Mouse (Mus musculus) embryonic facial prominence, embryonic 10.5 days (tissue): ENCODE measurements around the gene Lgr6. TPM values are rescaled to one million over a fixed set of nuclear protein-coding genes. Genes with fewer than 3 reads are reported as not detected.

ENCODE experiments used
- DNase-seq: peaks from one replicate; pipeline ENCODE4 v3.0.0-alpha.2; 2017; ENCODE audit warnings: low spot score
- H3K27ac ChIP-seq: fragments of 300-500 bp; sonication (generic); replicated peaks from 2 replicates; pipeline ENCODE4 v1.5.1; 2016; ENCODE audit warnings: mild to moderate bottlenecking
- H3K27me3 ChIP-seq: fragments of 300-500 bp; sonication (generic); replicated peaks from 2 replicates; pipeline ENCODE4 v1.6.1; 2016; ENCODE audit warnings: low read depth, mild to moderate bottlenecking; ENCODE audit not compliant: poor library complexity, severe bottlenecking
- H3K36me3 ChIP-seq: fragments of 300-500 bp; sonication (generic); replicated peaks from 2 replicates; pipeline ENCODE4 v1.6.1; 2016; ENCODE audit warnings: mild to moderate bottlenecking, moderate library complexity
- H3K4me1 ChIP-seq: fragments of 300-500 bp; sonication (generic); 2 replicates; pipeline ENCODE4 v1.6.1; 2016
- H3K4me3 ChIP-seq: fragments of 300-500 bp; sonication (generic); 2 replicates; pipeline ENCODE4 v1.5.1; 2016; ENCODE audit warnings: mild to moderate bottlenecking, moderate library complexity
- H3K9me3 ChIP-seq: fragments of 300-500 bp; sonication (generic); 2 replicates; pipeline ENCODE4 v1.6.1; 2016; ENCODE audit warnings: mild to moderate bottlenecking
- WGBS: fragments of 180-500 bp; shearing (Covaris S2); methylation state at CpG from one replicate; pipeline ENCODE4 v1.1.7; 2016; 5-methylcytosine and 5-hydroxymethylcytosine counted together
- polyA plus RNA-seq: library from polyadenylated mRNA; unstranded; fragments of >200 nt; fragmentation: Nextera tagmentation; extraction: Ambion mirVana; gene quantifications from 2 replicates; pipeline ENCODE4 v1.2.1, GENCODE M21; 2016

Lgr6 gene
- polyA plus RNA-seq, 1 experiment from 2014 or later: 1.1 TPM

DNA sequence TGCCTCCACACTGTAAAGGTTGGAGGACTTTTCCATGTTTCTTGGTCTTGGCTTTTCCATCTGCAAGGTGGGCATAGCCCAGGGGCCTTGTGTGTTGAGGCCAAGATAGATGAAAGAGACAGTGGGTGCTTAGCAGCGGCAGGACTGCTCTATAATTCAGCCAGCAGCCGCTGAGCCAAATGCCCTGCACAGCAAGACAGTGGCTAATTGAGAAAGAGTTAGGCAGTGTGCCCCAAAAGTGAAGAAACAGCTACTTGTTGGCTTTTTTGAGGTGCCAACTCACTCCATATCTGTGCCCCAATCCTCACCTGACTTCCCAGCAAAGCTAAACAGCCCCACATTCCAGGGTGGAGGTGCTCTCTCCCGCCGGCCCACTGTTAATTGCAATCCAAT is 85.3 kb downstream of the Lgr6 start:
- Histone ChIP-seq H3K36me3 (no peaks in the 10 kb centered on the region), H3K4me3 (no peak overlapping the region), H3K9me3 (no peaks in the 10 kb centered on the region), H3K27me3 (peaks cover 28% of the 10 kb centered on the region), H3K4me1 (peaks cover 54% of the 10 kb centered on the region), H3K27ac (no peak overlapping the region)
- no peak for DNase-seq
- 68% methylated on average over 4 of the region's 4 CpGs for WGBS

DNA sequence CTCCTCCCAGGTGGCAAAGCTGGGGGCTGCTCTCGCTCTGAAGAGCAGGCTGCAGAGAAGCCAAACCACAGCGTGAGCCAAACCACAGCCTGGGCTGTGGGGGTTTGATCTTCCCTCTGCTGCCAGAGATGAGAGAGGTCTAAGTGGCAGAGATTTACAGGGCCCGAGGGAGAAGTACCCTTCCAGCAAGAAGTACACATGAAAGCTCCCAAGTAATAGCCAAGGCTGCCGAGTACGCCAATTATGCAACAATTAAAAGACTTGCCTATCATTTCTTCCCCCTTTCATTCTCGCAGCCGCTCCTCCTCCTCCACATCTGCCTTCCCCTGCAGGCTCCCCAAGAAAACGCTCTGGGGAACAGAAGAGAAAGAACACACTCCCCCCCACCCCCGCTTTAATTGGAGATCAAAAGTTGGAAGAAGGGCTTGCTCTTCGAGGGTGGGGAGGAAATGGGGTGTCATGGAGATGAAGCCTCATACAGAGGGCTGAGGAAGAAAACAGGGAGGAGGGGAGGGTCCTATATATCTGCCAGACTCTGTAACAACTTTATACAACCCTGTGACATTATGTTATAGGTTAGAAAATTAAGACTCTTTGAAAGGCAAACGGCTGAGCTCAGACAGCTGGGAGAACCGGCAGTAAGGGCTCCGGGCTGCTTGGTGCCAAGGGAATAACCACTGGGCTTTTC is 85.8 kb downstream of the Lgr6 start:
- H3K27ac ChIP-seq: no peak overlapping the region; the same call in 1 of the 2 replicates
- peaks cover 31% of the 10 kb centered on the region for H3K27me3 ChIP-seq
- H3K4me1 ChIP-seq: peaks cover 58% of the 10 kb centered on the region
- no peaks in the 10 kb centered on the region for H3K9me3 ChIP-seq
- H3K36me3 ChIP-seq: no peaks in the 10 kb centered on the region
- H3K4me3 ChIP-seq: no peak overlapping the region
- 34% methylated on average over 13 of the region's 13 CpGs for WGBS
- DNase-seq: no peak

DNA sequence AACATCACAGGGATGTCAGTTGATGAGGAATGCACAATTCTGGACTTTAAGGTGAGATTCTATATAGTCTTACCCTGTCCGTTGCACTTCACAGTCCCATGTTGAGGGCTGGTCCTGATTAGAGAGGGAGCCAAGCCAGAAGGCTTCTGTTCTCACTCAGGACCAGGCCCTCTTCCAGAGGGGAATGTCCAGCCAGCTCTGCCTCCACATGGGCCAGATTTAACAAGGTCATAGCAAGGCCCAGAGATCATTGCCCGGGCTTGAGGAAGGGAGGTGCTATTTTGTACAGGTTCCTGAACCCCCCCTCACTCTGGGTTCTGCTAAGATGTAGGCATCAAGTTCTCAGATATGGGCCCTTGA is 87.4 kb downstream of the Lgr6 start:
- Histone ChIP-seq H3K27me3 (peaks cover 36% of the 10 kb centered on the region), H3K4me1 (peaks cover 58% of the 10 kb centered on the region)

DNA sequence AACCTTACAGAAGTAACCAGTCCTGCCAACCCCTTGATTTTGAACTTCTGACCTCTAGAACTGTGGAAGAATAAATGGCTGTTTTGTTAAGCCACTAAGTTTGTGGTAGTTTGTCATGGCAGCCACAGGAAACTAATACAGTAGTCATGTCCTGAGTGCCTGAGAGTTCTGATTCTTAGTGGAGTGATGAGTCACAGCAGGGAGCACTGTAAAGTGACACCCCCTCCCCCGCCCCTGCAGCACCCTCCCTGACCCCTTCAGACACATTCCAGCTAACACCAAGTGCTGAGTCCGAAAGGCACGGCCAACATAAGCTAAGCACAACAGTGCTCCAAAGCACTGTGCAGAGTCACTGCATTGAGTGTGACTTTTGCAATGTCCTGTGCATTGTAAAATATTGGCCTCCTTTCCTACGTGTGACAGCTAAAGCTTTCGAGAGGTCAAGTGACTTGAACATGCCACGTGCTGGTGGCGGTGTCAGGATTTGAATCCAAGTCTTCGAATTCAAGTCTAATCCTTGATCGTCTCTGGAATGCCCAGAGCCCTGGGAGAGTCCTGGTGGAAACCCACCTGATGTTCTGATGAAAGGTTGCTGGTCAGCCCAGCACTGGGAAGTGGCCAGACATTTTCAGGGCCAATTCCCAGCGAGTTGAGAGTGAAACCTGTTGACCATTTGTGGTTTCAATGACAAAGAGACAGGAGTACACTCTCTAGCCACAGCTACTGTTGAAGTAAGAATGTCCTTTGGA is 88.0 kb downstream of the Lgr6 start:
- Histone ChIP-seq H3K4me3 (no peak overlapping the region), H3K36me3 (no peaks in the 10 kb centered on the region), H3K27ac (no peak overlapping the region), H3K27me3 (peaks cover 36% of the 10 kb centered on the region), H3K4me1 (peaks cover 58% of the 10 kb centered on the region), H3K9me3 (no peaks in the 10 kb centered on the region)
- no peak for DNase-seq
- 79% methylated on average over 10 of the region's 10 CpGs for WGBS

More for the DNA sequence above, 87.4 kb downstream of the Lgr6 start:
- no peak for DNase-seq
- 72% methylated on average over 2 of the region's 2 CpGs for WGBS
- no peaks in the 10 kb centered on the region for H3K9me3 ChIP-seq
- H3K27ac ChIP-seq: no peak overlapping the region
- no peaks in the 10 kb centered on the region for H3K36me3 ChIP-seq
- no peak overlapping the region for H3K4me3 ChIP-seq

DNA sequence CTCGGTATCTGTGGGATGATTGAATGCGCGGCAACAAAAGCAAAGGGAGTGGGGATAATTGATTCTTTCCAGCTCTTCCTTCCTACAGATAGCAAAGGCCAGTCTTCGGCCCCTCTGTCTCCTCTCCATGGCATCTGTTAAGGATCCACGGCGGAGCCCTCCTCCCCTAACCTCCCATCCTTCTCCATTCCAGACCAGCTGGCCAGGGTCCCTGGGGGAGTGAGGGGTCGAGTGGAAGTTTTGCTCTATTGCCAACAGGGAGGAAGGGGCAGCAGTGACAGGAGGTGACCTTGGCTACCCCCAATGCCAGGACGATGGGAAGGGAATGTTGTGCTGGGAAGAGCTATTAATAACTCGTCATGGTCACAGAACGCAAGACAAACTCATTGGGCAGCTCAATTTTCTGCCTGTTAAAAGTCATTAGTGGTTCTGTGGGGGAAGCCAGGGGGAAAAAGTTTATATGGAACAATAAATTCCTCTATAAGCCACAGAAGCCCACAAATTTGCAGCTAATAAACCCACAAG is 90.1 kb downstream of the Lgr6 start:
- Histone ChIP-seq H3K9me3 (no peaks in the 10 kb centered on the region), H3K27ac (no peak overlapping the region), H3K27me3 (peaks cover 30% of the 10 kb centered on the region), H3K4me1 (peaks cover 39% of the 10 kb centered on the region), H3K36me3 (no peaks in the 10 kb centered on the region), H3K4me3 (no peak overlapping the region)
- no peak for DNase-seq
- 39% methylated on average over 10 of the region's 10 CpGs for WGBS

DNA sequence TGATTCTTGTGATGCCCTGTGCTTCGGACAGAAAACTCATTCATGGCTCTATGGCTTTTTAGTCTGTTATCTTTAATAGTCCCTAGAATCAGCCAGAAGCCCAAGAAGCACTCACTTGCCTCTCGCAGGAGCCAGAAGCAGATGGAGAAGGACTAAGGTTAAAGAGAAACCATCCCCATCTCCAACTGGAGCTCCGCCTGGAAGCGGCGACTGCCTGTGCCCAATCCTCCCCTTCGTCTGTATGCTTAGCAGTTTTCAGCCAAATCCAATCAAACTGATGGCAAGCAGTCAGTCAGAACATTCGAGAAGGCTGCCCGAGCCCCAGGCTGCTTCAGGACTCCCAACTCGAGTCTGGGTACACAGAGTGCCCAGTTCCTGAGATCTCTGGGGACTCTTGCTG is 92.6 kb downstream of the Lgr6 start:
- no peak for DNase-seq
- H3K9me3 ChIP-seq: no peaks in the 10 kb centered on the region
- H3K27ac ChIP-seq: no peak overlapping the region
- H3K27me3 ChIP-seq: peaks cover 14% of the 10 kb centered on the region
- no peak overlapping the region for H3K4me3 ChIP-seq
- peaks cover 28% of the 10 kb centered on the region for H3K4me1 ChIP-seq
- H3K36me3 ChIP-seq: no peaks in the 10 kb centered on the region
- WGBS: 81% methylated on average over 9 of the region's 9 CpGs

DNA sequence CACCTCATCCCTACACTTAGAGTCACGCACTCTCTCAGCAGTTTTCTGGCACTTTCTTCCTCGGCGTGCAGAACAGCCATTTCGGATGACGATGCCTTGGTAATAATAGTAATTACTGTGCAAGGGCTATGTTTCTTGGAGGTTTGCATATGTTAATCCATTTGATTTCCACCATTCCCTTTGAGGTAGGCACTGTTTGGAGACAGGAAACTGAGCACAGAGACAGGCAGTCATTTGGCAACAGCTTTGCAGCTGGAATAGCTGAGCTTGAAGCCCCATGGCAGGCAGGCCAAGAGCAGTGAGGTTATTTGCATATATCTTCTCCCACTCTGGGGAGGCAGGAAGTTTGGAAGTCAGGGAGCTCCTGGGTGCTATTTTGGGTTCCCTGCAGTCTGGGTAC is 93.2 kb downstream of the Lgr6 start:
- Histone ChIP-seq H3K4me1 (peaks cover 26% of the 10 kb centered on the region), H3K9me3 (no peaks in the 10 kb centered on the region), H3K4me3 (no peak overlapping the region), H3K36me3 (no peaks in the 10 kb centered on the region), H3K27ac (no peak overlapping the region), H3K27me3 (peaks cover 10% of the 10 kb centered on the region)
- no peak for DNase-seq
- WGBS: 91% methylated on average over 5 of the region's 5 CpGs

DNA sequence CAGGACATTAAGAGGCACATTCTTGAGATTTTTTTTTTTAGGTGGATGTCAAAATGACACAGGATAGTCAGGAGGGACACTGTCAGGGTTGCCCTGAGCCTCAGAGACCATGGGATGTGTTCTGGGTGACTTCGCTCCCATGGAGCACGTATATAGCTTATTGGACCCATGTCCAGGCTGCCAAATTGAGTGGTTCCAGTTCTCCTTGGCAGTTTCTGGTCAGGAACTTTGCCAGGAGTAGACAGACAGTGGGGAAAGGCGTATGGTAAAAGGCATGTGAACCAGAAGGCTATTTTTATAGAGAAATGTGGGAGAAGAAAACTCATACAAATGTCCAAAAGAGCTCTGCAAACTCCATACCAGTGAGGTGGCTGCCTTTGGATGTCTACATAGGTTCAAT is 95.2 kb downstream of the Lgr6 start:
- 86% methylated on average over 3 of the region's 3 CpGs for WGBS
- H3K4me3 ChIP-seq: no peak overlapping the region
- peaks cover 11% of the 10 kb centered on the region for H3K4me1 ChIP-seq
- DNase-seq: no peak
- peaks cover 8% of the 10 kb centered on the region for H3K27me3 ChIP-seq
- no peaks in the 10 kb centered on the region for H3K9me3 ChIP-seq
- H3K36me3 ChIP-seq: no peaks in the 10 kb centered on the region
- no peak overlapping the region for H3K27ac ChIP-seq

DNA sequence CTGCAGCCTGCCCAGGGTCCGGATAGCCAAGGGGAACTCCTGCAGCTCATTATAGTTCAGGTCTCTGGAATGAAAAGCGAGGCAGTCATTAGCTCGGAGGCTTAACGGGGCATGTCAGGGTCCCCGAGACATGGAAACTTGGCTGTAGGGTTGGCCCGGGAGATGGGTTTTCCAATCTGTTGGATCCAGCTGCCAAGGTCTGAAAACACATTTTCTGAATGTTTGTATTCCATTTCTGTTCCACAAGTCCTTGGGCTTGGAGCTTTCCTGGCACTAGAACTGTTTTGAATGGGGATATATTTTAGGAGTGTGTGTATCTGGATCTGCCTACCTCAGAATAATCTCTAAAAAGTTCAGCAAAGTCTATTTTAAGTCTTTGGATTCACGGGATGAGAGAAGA is 99.4 kb downstream of the Lgr6 start:
- Histone ChIP-seq H3K27ac (no peak overlapping the region), H3K4me1 (peaks cover 14% of the 10 kb centered on the region; the same call in 1 of the 2 replicates), H3K36me3 (no peaks in the 10 kb centered on the region), H3K27me3 (no peaks in the 10 kb centered on the region), H3K4me3 (no peak overlapping the region), H3K9me3 (no peaks in the 10 kb centered on the region)
- no peak for DNase-seq
- WGBS: 69% methylated on average over 7 of the region's 7 CpGs

DNA sequence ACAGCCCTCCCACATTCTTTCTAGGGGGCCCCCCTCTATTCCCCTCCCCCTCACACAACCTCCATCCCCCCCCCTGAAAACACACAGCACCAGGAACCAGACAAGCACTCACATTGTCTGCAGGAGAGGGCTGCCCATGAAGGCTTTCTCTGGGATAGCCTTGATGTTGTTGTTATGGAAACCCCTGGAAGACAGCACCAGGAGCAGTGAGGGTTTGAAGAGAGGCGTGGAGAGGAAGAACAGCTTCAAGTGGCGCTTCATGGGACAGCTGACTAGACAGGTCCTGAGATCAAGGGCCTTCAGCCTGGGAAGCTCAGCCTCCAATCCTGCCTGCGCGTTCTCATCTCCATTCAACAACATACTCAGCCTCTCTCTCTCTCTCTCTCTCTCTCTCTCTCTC is 101.7 kb downstream of the Lgr6 start:
- Histone ChIP-seq H3K27ac (no peak overlapping the region), H3K36me3 (no peaks in the 10 kb centered on the region), H3K4me1 (peaks cover 14% of the 10 kb centered on the region; the same call in 1 of the 2 replicates), H3K4me3 (no peak overlapping the region), H3K27me3 (no peaks in the 10 kb centered on the region), H3K9me3 (no peaks in the 10 kb centered on the region)
- 48% methylated on average over 4 of the region's 4 CpGs for WGBS
- no peak for DNase-seq

DNA sequence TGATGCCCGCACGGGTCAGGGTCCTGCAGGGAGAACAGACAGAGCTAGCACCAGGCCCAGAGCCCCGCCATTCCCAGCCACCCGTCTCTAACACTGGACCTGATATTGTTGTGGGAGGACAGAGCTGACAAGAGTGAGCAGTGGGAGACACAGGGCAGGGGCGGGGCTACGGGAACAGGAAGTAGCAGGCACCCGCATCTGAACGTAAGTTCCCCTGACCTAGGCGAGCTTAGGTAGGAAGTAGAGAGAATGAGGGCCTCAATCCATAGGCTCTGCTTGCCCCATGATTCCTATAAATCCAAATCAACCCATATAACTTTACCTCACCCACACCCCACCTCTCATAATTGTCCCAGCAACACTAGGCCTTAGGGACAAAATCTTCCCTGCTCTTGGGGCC is 104.5 kb downstream of the Lgr6 start:
- no peak overlapping the region for H3K27ac ChIP-seq
- H3K9me3 ChIP-seq: no peaks in the 10 kb centered on the region
- DNase-seq: no peak
- H3K4me1 ChIP-seq: peaks cover 15% of the 10 kb centered on the region
- no peak overlapping the region for H3K4me3 ChIP-seq
- peaks cover 13% of the 10 kb centered on the region for H3K27me3 ChIP-seq
- 79% methylated on average over 9 of the region's 9 CpGs for WGBS
- H3K36me3 ChIP-seq: no peaks in the 10 kb centered on the region

DNA sequence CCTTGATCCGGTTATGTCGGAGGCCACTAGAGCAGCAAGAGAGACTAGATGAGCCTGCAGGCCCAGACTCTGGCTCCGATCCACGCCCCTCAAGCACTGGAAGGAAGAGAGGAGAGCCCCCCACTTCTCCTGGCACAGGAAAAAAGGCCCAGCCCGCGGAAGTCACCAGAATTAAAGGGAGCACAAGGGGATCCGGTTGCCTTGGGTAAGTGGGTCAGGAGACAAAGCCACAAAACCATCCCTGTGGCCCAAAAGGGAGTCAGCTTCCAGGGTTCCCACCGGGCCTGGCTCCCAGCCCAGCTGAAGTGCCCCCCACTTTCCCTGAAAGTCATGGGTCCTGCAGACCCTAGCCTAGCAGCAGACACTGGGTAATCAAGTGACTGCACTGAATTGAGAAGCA is 106.8 kb downstream of the Lgr6 start:
- Histone ChIP-seq H3K4me1 (peaks cover 14% of the 10 kb centered on the region), H3K36me3 (no peaks in the 10 kb centered on the region), H3K4me3 (no peak overlapping the region), H3K27ac (peak overlapping the region; percentile 10; the same call in 1 of the 2 replicates), H3K27me3 (peaks cover 21% of the 10 kb centered on the region), H3K9me3 (no peaks in the 10 kb centered on the region)
- DNase-seq: no peak
- WGBS: 86% methylated on average over 8 of the region's 8 CpGs

DNA sequence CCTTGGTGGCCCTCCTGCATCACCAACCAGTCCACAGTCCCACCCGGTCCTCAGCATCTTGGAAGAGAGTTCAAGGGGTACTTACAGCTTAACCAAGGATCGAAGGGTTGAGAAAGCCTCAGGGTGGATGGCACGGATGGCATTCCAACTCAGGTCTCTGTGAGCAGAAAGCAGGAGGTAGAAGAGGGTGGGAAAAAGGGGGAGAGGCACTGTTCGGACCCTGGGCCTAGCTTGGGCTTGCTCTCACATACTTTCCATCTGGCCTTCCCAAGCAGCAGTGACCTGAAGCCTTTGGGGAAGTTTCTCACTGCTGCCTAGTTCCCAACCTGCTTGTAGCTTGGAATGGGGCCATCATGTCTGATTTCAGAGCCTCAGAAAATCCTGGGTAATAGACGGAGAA is 107.5 kb downstream of the Lgr6 start:
- 83% methylated on average over 5 of the region's 5 CpGs for WGBS
- no peak for DNase-seq
- peaks cover 14% of the 10 kb centered on the region for H3K4me1 ChIP-seq

More for the DNA sequence above, 107.5 kb downstream of the Lgr6 start:
- H3K36me3 ChIP-seq: no peaks in the 10 kb centered on the region
- 0 out of 2 replicates have a peak overlapping the region, but pooled peaks have one; percentile 10 for H3K27ac ChIP-seq
- peaks cover 22% of the 10 kb centered on the region for H3K27me3 ChIP-seq
- H3K4me3 ChIP-seq: no peak overlapping the region
- no peaks in the 10 kb centered on the region for H3K9me3 ChIP-seq
